Mouse (Mus musculus) ZHBTc4 (cell line): ENCODE results near the gene Best3.
"Not testable (repeated sequence)": the region's sequence is repeated elsewhere in the genome, so short reads cannot be mapped to it uniquely, and the experiment has no call there.

Source experiments
- DNase-seq: peaks from one replicate; pipeline ENCODE4 v3.0.0-alpha.2; 2011; ENCODE audit warnings: low read depth, low spot score

The Best3 gene

GRCm38 (mm10) chr10:116978841-116979240 lies 7.3 kb upstream of the Best3 start:
- no peak for DNase-seq

GRCm38 (mm10) chr10:116980273-116980672 lies 5.8 kb upstream of the Best3 start:
- no peak for DNase-seq

DNA sequence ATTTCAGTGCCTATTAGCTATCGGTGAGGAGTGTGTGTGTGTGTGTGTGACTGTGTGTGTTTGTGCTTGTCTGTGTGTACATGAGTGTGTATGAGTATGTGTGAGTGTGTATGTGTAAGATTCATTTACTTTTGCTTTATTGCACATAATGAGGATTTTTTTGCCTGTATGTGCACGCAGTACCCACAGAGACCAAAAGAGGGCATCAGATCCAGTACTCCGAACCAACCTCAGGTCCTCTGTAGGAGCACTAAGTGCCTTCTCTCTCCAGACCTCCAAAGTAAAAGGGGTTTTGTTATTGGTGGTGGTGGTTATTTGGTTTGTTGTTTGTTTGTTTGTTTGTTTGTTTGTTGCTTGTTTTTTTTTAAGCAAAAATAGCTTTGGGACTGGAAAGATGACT lies 5.2 kb upstream of the Best3 start:
- peak; percentile 50 for DNase-seq

- DNase-seq = no peak
Observed at GRCm38 (mm10) chr10:116982526-116982925, 3.6 kb upstream of the Best3 start.

DNA sequence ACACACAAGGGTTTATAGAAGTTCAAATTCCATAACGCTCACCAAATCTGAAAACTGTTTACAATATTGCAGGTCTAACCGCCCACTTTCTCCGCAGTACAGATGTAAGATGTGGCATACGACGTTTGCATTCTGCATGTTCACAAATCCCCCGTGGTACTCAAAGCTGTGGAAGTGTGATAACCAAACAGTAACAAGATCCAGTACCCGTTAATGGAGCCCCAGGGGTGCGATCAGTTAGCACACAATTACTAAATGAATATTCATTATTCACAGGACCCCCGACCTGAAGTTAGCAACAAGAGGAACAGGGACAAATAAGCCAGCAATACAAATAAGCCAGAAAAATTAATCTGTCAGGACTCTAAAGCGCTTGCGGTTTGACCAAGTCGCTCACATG lies 1.3 kb upstream of the Best3 start:
- no peak for DNase-seq

GRCm38 (mm10) chr10:116993971-116994370 lies 7.9 kb downstream of the Best3 start:
- peak; percentile 38 for DNase-seq

- no peak for DNase-seq
Observed at GRCm38 (mm10) chr10:116995162-116995561, 9.0 kb downstream of the Best3 start.

DNA sequence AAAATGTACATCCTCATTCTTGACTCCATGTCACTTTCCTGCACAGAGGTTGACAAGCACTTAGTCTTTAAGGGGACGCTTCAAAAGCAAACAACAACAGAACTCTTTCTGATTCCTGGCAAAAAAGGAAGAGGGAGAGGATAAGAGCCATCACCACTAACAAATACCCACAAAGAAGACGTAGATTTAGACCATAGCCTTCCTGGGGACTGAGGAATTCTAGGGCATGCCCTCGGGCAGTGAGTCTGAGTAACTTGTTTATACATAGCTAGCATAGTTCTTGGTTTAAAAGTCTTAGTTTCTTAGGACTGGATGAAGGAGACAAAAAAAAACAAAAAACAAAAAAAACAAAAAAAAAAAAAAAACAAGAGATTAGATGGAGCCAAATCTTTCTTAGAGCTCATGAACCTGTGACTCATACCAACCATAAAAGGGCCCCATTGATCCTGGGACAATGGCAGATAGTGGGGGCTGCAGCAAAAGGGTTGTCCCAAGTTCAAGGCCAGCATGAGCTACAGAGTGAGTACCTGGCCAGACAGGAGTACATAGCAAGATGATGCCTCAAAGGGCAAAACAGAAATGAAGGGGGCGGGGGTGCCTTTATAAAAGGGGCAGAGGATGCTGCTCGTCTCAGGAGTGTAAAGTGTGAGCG lies 9.6 kb downstream of the Best3 start:
- no peak for DNase-seq

DNA sequence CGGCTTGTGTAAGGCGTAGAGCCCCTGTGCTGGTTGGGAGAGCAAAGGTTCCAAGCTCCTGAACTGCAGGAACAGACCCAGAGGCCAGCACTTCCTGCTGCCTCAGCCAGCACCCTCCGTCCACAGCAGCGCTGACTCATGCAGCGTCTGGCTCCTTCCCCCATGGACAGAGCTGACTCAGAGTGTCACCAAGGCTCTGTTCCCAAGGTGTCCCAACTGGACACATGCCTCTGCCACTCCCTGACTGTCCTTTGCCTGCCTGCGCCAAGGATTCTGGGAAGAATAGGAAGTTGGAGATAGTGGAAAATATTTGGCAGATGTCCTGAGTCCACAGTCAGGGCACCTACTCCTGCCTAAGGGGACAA lies 10.1 kb downstream of the Best3 start:
- no peak for DNase-seq

- no peak for DNase-seq
Observed at GRCm38 (mm10) chr10:116998716-116999455, 12.8 kb downstream of the Best3 start.

GRCm38 (mm10) chr10:117000975-117001374 lies 14.9 kb downstream of the Best3 start:
- no peak for DNase-seq

GRCm38 (mm10) chr10:117004695-117005094 lies 18.6 kb downstream of the Best3 start:
- DNase-seq = no peak

- DNase-seq = no peak
Observed at GRCm38 (mm10) chr10:117005707-117006464, 19.8 kb downstream of the Best3 start.

GRCm38 (mm10) chr10:117009691-117010090 lies 23.6 kb downstream of the Best3 start:
- no peak for DNase-seq

GRCm38 (mm10) chr10:117011047-117011446 lies 24.9 kb downstream of the Best3 start:
- no peak for DNase-seq

GRCm38 (mm10) chr10:117013689-117014390 lies 27.7 kb downstream of the Best3 start:
- no peak for DNase-seq

GRCm38 (mm10) chr10:117014565-117014964 lies 28.5 kb downstream of the Best3 start:
- DNase-seq = no peak

- DNase-seq = no peak
Observed at GRCm38 (mm10) chr10:117018281-117018840, 32.2 kb downstream of the Best3 start.

DNA sequence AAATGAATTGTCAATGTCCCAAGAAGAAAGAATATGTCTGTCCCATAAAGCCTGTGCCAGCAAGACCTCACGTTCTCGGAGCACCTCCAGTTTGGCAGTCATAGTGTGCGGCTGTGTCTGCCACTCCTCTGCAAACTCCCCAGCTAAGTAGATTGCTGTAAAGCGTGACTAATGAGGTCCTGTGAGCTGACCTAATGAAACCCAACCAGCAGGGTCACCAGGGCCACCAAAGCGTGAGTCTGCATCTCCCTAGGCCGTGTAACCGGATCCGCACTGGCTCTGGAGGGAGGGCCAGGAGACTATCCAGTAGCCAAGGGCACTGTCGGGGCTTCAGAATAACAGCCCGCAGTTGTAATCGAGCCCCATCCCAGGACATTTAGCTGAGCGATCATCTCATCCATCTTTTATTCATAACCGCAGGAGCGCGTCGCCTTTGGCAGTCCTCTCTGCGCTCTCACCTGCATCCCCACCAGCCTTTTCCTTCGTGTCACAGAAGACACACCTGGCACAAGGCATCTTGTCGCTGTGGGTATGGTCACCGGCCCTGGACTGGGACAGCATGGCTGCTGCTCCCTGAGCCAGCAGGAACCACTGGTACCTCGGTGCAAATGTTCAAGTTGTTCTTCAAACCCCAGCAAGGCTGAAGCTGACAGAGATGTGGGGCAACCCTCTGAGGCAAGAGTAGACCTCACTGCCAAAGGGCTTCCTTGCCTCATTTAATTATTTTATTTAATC lies 35.1 kb downstream of the Best3 start:
- no peak for DNase-seq

GRCm38 (mm10) chr10:117023693-117024092 lies 37.6 kb downstream of the Best3 start:
- no peak for DNase-seq

DNA sequence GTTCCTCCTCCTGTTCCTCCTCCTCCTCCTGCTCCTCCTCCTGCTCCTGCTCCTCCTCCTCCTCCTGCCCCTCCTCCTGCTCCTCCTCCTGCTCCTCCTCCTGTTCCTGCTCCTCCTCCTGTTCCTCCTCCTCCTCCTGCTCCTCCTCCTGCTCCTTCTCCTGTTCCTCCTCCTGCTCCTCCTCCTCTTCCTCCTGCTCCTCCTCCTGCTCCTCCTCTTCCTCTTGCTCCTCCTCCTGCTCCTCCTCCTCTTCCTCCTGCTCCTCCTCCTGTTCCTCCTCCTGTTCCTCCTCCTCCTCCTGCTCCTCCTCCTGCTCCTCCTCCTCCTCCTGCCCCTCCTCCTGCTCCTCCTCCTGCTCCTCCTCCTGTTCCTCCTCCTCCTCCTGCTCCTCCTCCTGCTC lies 39.7 kb downstream of the Best3 start:
- DNase-seq = not testable (repeated sequence)
